Mouse (Mus musculus) stomach, embryonic 15.5 days (tissue): ENCODE measurements at regions not wholly inside any gene's neighbourhood (a gene's known extent, or its start where the extent isn't known, plus 50 kb on each side); places are given as distances from the start of the nearest gene placed in this dataset.
"Not testable (repeated sequence)": the region's sequence is repeated elsewhere in the genome, so short reads cannot be mapped to it uniquely, and the experiment has no call there.

Experiments used
- ATAC-seq: fragments of 200-750 bp; cut with Nextera tagmentation; 2 replicates; pipeline ENCODE4 v1.8.0; 2017; ENCODE audit warnings: low read depth, moderate number of reproducible peaks, moderate TSS enrichment; ENCODE audit not compliant: insufficient read depth, low FRiP score
- H3K27ac ChIP-seq: fragments of 300-500 bp; sonication (generic); 2 replicates; pipeline ENCODE4 v1.5.1; 2015; ENCODE audit warnings: mild to moderate bottlenecking, inconsistent platforms
- H3K27me3 ChIP-seq: fragments of 300-500 bp; sonication (generic); replicated peaks from 2 replicates; pipeline ENCODE4 v1.6.1; 2015; ENCODE audit warnings: inconsistent platforms
- H3K36me3 ChIP-seq: fragments of 300-500 bp; sonication (generic); 2 replicates; pipeline ENCODE4 v1.6.1; 2015; ENCODE audit warnings: inconsistent platforms
- H3K4me1 ChIP-seq: fragments of 300-500 bp; sonication (generic); 2 replicates; pipeline ENCODE4 v1.6.1; 2015; ENCODE audit warnings: inconsistent platforms
- H3K4me2 ChIP-seq: fragments of 300-500 bp; sonication (generic); 2 replicates; pipeline ENCODE4 v1.6.1; 2015; ENCODE audit warnings: mild to moderate bottlenecking, inconsistent platforms
- H3K4me3 ChIP-seq: fragments of 300-500 bp; sonication (generic); replicated peaks from 2 replicates; pipeline ENCODE4 v1.5.1; 2015; ENCODE audit warnings: inconsistent platforms
- H3K9ac ChIP-seq: fragments of 300-500 bp; sonication (generic); 2 replicates; pipeline ENCODE4 v1.6.1; 2015; ENCODE audit warnings: inconsistent platforms
- H3K9me3 ChIP-seq: fragments of 300-500 bp; sonication (generic); 2 replicates; pipeline ENCODE4 v1.6.1; 2016; ENCODE audit warnings: inconsistent platforms
- WGBS: fragments of 180-500 bp; shearing (Covaris S2); methylation state at CpG from one replicate; pipeline ENCODE4 v1.1.7; 2015; 5-methylcytosine and 5-hydroxymethylcytosine counted together

- ATAC-seq = no peak
- no peaks in the 10 kb centered on the region for H3K36me3 ChIP-seq
- H3K9me3 ChIP-seq = no peaks in the 10 kb centered on the region
- no peak overlapping the region for H3K27ac ChIP-seq
- no peak overlapping the region for H3K4me3 ChIP-seq
- H3K4me1 ChIP-seq = no peaks in the 10 kb centered on the region
- no peak overlapping the region for H3K9ac ChIP-seq
- H3K4me2 ChIP-seq = no peak overlapping the region
- WGBS = 75% methylated on average over 6 of the region's 6 CpGs
- H3K27me3 ChIP-seq = no peaks in the 10 kb centered on the region
Observed at GRCm38 (mm10) chr6:6384441-6384840, 167.5 kb upstream of the Slc25a13 start.

GRCm38 (mm10) chr6:6372421-6372820 is 155.4 kb upstream of the Slc25a13 start:
- no peak overlapping the region for H3K4me2 ChIP-seq
- ATAC-seq = no peak
- WGBS = 75% methylated on average over 3 of the region's 3 CpGs

GRCm38 (mm10) chr6:6371444-6372093 is 154.6 kb upstream of the Slc25a13 start:
- no peak overlapping the region for H3K4me3 ChIP-seq
- no peaks in the 10 kb centered on the region for H3K4me1 ChIP-seq
- ATAC-seq = peak; percentile 76
- no peaks in the 10 kb centered on the region for H3K36me3 ChIP-seq
- no peak overlapping the region for H3K9ac ChIP-seq
- H3K27ac ChIP-seq = no peak overlapping the region
- no peaks in the 10 kb centered on the region for H3K9me3 ChIP-seq
- no peak overlapping the region for H3K4me2 ChIP-seq
- 41% methylated on average over 5 of the region's 5 CpGs for WGBS
- H3K27me3 ChIP-seq = no peaks in the 10 kb centered on the region

More at GRCm38 (mm10) chr6:6372421-6372820, 155.4 kb upstream of the Slc25a13 start:
- no peak overlapping the region for H3K4me3 ChIP-seq
- no peaks in the 10 kb centered on the region for H3K27me3 ChIP-seq
- no peaks in the 10 kb centered on the region for H3K9me3 ChIP-seq
- no peaks in the 10 kb centered on the region for H3K4me1 ChIP-seq
- no peak overlapping the region for H3K9ac ChIP-seq
- H3K27ac ChIP-seq = no peak overlapping the region
- no peaks in the 10 kb centered on the region for H3K36me3 ChIP-seq

- Histone ChIP-seq H3K36me3 (no peaks in the 10 kb centered on the region), H3K9ac (no peak overlapping the region), H3K4me3 (no peak overlapping the region), H3K27me3 (no peaks in the 10 kb centered on the region), H3K4me1 (no peaks in the 10 kb centered on the region), H3K4me2 (no peak overlapping the region), H3K9me3 (no peaks in the 10 kb centered on the region), H3K27ac (no peak overlapping the region)
- ATAC-seq = no peak
- WGBS = 61% methylated on average over 4 of the region's 4 CpGs
Observed at GRCm38 (mm10) chr6:6364037-6364436, 147.1 kb upstream of the Slc25a13 start.

- no peak overlapping the region for H3K4me3 ChIP-seq
- no peaks in the 10 kb centered on the region for H3K9me3 ChIP-seq
- no peaks in the 10 kb centered on the region for H3K36me3 ChIP-seq
- 76% methylated on average over 4 of the region's 4 CpGs for WGBS
- H3K27ac ChIP-seq = no peak overlapping the region
- no peaks in the 10 kb centered on the region for H3K27me3 ChIP-seq
- H3K4me2 ChIP-seq = no peak overlapping the region
- H3K9ac ChIP-seq = no peak overlapping the region
- H3K4me1 ChIP-seq = no peaks in the 10 kb centered on the region
- ATAC-seq = no peak
Observed at GRCm38 (mm10) chr6:6362678-6363354, 145.8 kb upstream of the Slc25a13 start.

GRCm38 (mm10) chr6:6361181-6361580 is 144.2 kb upstream of the Slc25a13 start:
- H3K4me1 ChIP-seq, H3K4me3 ChIP-seq, H3K27me3 ChIP-seq, ATAC-seq, H3K4me2 ChIP-seq, H3K27ac ChIP-seq, H3K9ac ChIP-seq, H3K9me3 ChIP-seq, H3K36me3 ChIP-seq: not testable (repeated sequence)

GRCm38 (mm10) chr6:6357477-6357876 is 140.5 kb upstream of the Slc25a13 start:
- H3K4me2 ChIP-seq = no peak overlapping the region
- WGBS = 43% methylated on average over 2 of the region's 2 CpGs
- no peaks in the 10 kb centered on the region for H3K4me1 ChIP-seq
- H3K4me3 ChIP-seq = no peak overlapping the region
- no peaks in the 10 kb centered on the region for H3K27me3 ChIP-seq
- H3K9me3 ChIP-seq = no peaks in the 10 kb centered on the region
- H3K27ac ChIP-seq = no peak overlapping the region
- H3K9ac ChIP-seq = no peak overlapping the region
- no peak for ATAC-seq
- no peaks in the 10 kb centered on the region for H3K36me3 ChIP-seq

- Histone ChIP-seq H3K27me3 (no peaks in the 10 kb centered on the region), H3K4me2 (no peak overlapping the region), H3K9ac (no peak overlapping the region), H3K4me3 (no peak overlapping the region), H3K36me3 (no peaks in the 10 kb centered on the region), H3K27ac (no peak overlapping the region), H3K4me1 (no peaks in the 10 kb centered on the region), H3K9me3 (no peaks in the 10 kb centered on the region)
- no peak for ATAC-seq
- WGBS = 61% methylated on average over 6 of the region's 6 CpGs
Observed at GRCm38 (mm10) chr6:6356967-6357366, 140.0 kb upstream of the Slc25a13 start.

GRCm38 (mm10) chr6:6335251-6335650 is 118.3 kb upstream of the Slc25a13 start:
- H3K9ac ChIP-seq = no peak overlapping the region
- H3K9me3 ChIP-seq = no peaks in the 10 kb centered on the region
- no peak for ATAC-seq
- 81% methylated on average over 8 of the region's 8 CpGs for WGBS
- H3K36me3 ChIP-seq = no peaks in the 10 kb centered on the region
- no peak overlapping the region for H3K4me3 ChIP-seq
- H3K4me2 ChIP-seq = no peak overlapping the region
- no peaks in the 10 kb centered on the region for H3K27me3 ChIP-seq
- no peak overlapping the region for H3K27ac ChIP-seq
- no peaks in the 10 kb centered on the region for H3K4me1 ChIP-seq

GRCm38 (mm10) chr6:6330271-6330670 is 113.3 kb upstream of the Slc25a13 start:
- no peak for ATAC-seq
- H3K9me3 ChIP-seq = no peaks in the 10 kb centered on the region
- H3K4me1 ChIP-seq = no peaks in the 10 kb centered on the region
- no peak overlapping the region for H3K4me2 ChIP-seq
- H3K4me3 ChIP-seq = no peak overlapping the region
- H3K27me3 ChIP-seq = no peaks in the 10 kb centered on the region
- H3K9ac ChIP-seq = no peak overlapping the region
- H3K36me3 ChIP-seq = no peaks in the 10 kb centered on the region
- WGBS = 82% methylated on average over 1 of the region's 1 CpGs
- no peak overlapping the region for H3K27ac ChIP-seq

GRCm38 (mm10) chr6:6325516-6325915 is 108.5 kb upstream of the Slc25a13 start:
- Histone ChIP-seq H3K9me3 (no peaks in the 10 kb centered on the region), H3K4me1 (no peaks in the 10 kb centered on the region), H3K9ac (no peak overlapping the region), H3K27me3 (no peaks in the 10 kb centered on the region), H3K27ac (no peak overlapping the region), H3K4me3 (no peak overlapping the region), H3K36me3 (no peaks in the 10 kb centered on the region), H3K4me2 (no peak overlapping the region)
- 15% methylated on average over 1 of the region's 1 CpGs for WGBS
- ATAC-seq = no peak

- Histone ChIP-seq H3K4me3 (no peak overlapping the region), H3K27me3 (no peaks in the 10 kb centered on the region), H3K4me1 (no peaks in the 10 kb centered on the region), H3K4me2 (no peak overlapping the region), H3K36me3 (no peaks in the 10 kb centered on the region), H3K9me3 (no peaks in the 10 kb centered on the region), H3K27ac (no peak overlapping the region), H3K9ac (no peak overlapping the region)
- ATAC-seq = no peak
- WGBS = 71% methylated on average over 4 of the region's 4 CpGs
Observed at GRCm38 (mm10) chr6:6316725-6317124, 99.8 kb upstream of the Slc25a13 start.
